Mouse (Mus musculus) megakaryocyte, embryonic 14.5 days (primary cell): ENCODE results near the gene Cfap73. TPM values are rescaled to one million over a fixed set of nuclear protein-coding genes. Genes with fewer than 3 reads are reported as not detected.
A peak's percentile ranks its signal among the peaks of the same experiment; 100 is the strongest.

ENCODE experiments used
- H3K27me3 ChIP-seq: replicated peaks from 2 replicates; pipeline ENCODE3; 2012; ENCODE audit warnings: inconsistent platforms
- H3K36me3 ChIP-seq: replicated peaks from 2 replicates; pipeline ENCODE3; 2012; ENCODE audit warnings: low read length, inconsistent platforms, mixed read lengths
- H3K4me1 ChIP-seq: 2 replicates; pipeline ENCODE4 v1.6.1; 2012; ENCODE audit warnings: inconsistent platforms
- H3K4me3 ChIP-seq: replicated peaks from 2 replicates; pipeline ENCODE3; 2012; ENCODE audit warnings: moderate library complexity, mild to moderate bottlenecking, inconsistent platforms
- H3K9me3 ChIP-seq: 2 replicates; pipeline ENCODE4 v1.6.1; 2012; ENCODE audit warnings: inconsistent platforms
- FLI1 ChIP-seq: IDR thresholded peaks from 2 replicates; pipeline ENCODE4 v1.6.1; 2012; ENCODE audit warnings: low read length, inconsistent platforms, mixed read lengths
- GATA1 ChIP-seq: IDR thresholded peaks from 3 replicates; pipeline ENCODE4 v1.6.1; 2012; ENCODE audit warnings: mixed read lengths, low read length, inconsistent platforms, borderline replicate concordance
- polyA plus RNA-seq: library from polyadenylated mRNA; stranded (reverse); fragments of >175 nt; gene quantifications from 2 replicates; pipeline ENCODE4 v1.2.3, GENCODE M21; 2012; ENCODE audit warnings: low replicate concordance; ENCODE audit not compliant: insufficient read depth

The Cfap73 gene
- polyA plus RNA-seq, 1 experiment = not detected

GRCm38 (mm10) chr5:120631892-120632291 is 2.1 kb downstream of the Cfap73 start:
- no peak for TF ChIP-seq GATA1
- TF ChIP-seq FLI1 = no peak
- Histone ChIP-seq H3K4me1 (peaks cover 31% of the 10 kb centered on the region), H3K27me3 (peaks cover 72% of the 10 kb centered on the region), H3K36me3 (peaks cover 26% of the 10 kb centered on the region), H3K9me3 (peaks cover 32% of the 10 kb centered on the region), H3K4me3 (no peak overlapping the region)

GRCm38 (mm10) chr5:120631128-120631527 is 2.9 kb downstream of the Cfap73 start:
- H3K4me3 ChIP-seq = peak overlapping the region; percentile 65

GRCm38 (mm10) chr5:120628624-120629023 is 5.4 kb downstream of the Cfap73 start:
- Histone ChIP-seq H3K9me3 (peaks cover 26% of the 10 kb centered on the region), H3K4me3 (no peak overlapping the region), H3K27me3 (peaks cover 44% of the 10 kb centered on the region), H3K36me3 (peaks cover 59% of the 10 kb centered on the region), H3K4me1 (peaks cover 14% of the 10 kb centered on the region)
- TF ChIP-seq FLI1 = no peak
- no peak for TF ChIP-seq GATA1

More at GRCm38 (mm10) chr5:120631128-120631527, 2.9 kb downstream of the Cfap73 start:
- peaks cover 67% of the 10 kb centered on the region for H3K27me3 ChIP-seq
- peaks cover 27% of the 10 kb centered on the region for H3K4me1 ChIP-seq
- peaks cover 34% of the 10 kb centered on the region for H3K36me3 ChIP-seq
- peaks cover 32% of the 10 kb centered on the region for H3K9me3 ChIP-seq
- TF ChIP-seq FLI1 (no peak), GATA1 (no peak)

- peaks cover 37% of the 10 kb centered on the region for H3K27me3 ChIP-seq
- H3K4me1 ChIP-seq = peaks cover 21% of the 10 kb centered on the region
- H3K9me3 ChIP-seq = peaks cover 23% of the 10 kb centered on the region
- no peak overlapping the region for H3K4me3 ChIP-seq
- TF ChIP-seq GATA1 = no peak
- H3K36me3 ChIP-seq = peaks cover 68% of the 10 kb centered on the region
Observed at GRCm38 (mm10) chr5:120627515-120628300, 6.3 kb downstream of the Cfap73 start.

- peaks cover 22% of the 10 kb centered on the region for H3K4me1 ChIP-seq
- H3K36me3 ChIP-seq = peaks cover 81% of the 10 kb centered on the region
- H3K9me3 ChIP-seq = peaks cover 11% of the 10 kb centered on the region
- TF ChIP-seq GATA1 (no peak), FLI1 (no peak)
- H3K27me3 ChIP-seq = peaks cover 25% of the 10 kb centered on the region
- H3K4me3 ChIP-seq = no peak overlapping the region
Observed at GRCm38 (mm10) chr5:120626399-120626798, 7.6 kb downstream of the Cfap73 start.

- Histone ChIP-seq H3K36me3 (peaks cover 99% of the 10 kb centered on the region), H3K4me1 (peaks cover 33% of the 10 kb centered on the region)
Observed at GRCm38 (mm10) chr5:120624427-120624826, 9.6 kb downstream of the Cfap73 start.

GRCm38 (mm10) chr5:120622198-120622851 is 11.7 kb downstream of the Cfap73 start:
- Histone ChIP-seq H3K27me3 (no peaks in the 10 kb centered on the region), H3K36me3 (peaks cover 100% of the 10 kb centered on the region), H3K4me3 (no peak overlapping the region), H3K9me3 (no peaks in the 10 kb centered on the region), H3K4me1 (peaks cover 42% of the 10 kb centered on the region)
- TF ChIP-seq GATA1 = no peak
- no peak for TF ChIP-seq FLI1

More at GRCm38 (mm10) chr5:120624427-120624826, 9.6 kb downstream of the Cfap73 start:
- Histone ChIP-seq H3K9me3 (no peaks in the 10 kb centered on the region), H3K27me3 (peaks cover 6% of the 10 kb centered on the region), H3K4me3 (no peak overlapping the region)
- TF ChIP-seq GATA1 = no peak
- no peak for TF ChIP-seq FLI1

- Histone ChIP-seq H3K4me3 (no peak overlapping the region), H3K27me3 (no peaks in the 10 kb centered on the region), H3K36me3 (peaks cover 100% of the 10 kb centered on the region), H3K4me1 (peaks cover 46% of the 10 kb centered on the region), H3K9me3 (no peaks in the 10 kb centered on the region)
- TF ChIP-seq FLI1 = no peak
- no peak for TF ChIP-seq GATA1
Observed at GRCm38 (mm10) chr5:120621846-120622197, 12.2 kb downstream of the Cfap73 start.

- Histone ChIP-seq H3K9me3 (no peaks in the 10 kb centered on the region), H3K27me3 (no peaks in the 10 kb centered on the region), H3K4me3 (no peak overlapping the region), H3K4me1 (peaks cover 48% of the 10 kb centered on the region), H3K36me3 (peaks cover 100% of the 10 kb centered on the region)
- TF ChIP-seq GATA1 (no peak), FLI1 (no peak)
Observed at GRCm38 (mm10) chr5:120621078-120621765, 12.8 kb downstream of the Cfap73 start.
